Mouse (Mus musculus) c-Kit-positive CD71-positive TER-119-negative erythroid progenitor cells, embryonic 14.5 days (primary cell): ENCODE measurements around the gene Jmjd1c.

Experiments
- DNase-seq: peaks from one replicate; pipeline ENCODE4 v3.0.0-alpha.2; 2013; ENCODE audit warnings: low read depth

The Jmjd1c gene

DNA sequence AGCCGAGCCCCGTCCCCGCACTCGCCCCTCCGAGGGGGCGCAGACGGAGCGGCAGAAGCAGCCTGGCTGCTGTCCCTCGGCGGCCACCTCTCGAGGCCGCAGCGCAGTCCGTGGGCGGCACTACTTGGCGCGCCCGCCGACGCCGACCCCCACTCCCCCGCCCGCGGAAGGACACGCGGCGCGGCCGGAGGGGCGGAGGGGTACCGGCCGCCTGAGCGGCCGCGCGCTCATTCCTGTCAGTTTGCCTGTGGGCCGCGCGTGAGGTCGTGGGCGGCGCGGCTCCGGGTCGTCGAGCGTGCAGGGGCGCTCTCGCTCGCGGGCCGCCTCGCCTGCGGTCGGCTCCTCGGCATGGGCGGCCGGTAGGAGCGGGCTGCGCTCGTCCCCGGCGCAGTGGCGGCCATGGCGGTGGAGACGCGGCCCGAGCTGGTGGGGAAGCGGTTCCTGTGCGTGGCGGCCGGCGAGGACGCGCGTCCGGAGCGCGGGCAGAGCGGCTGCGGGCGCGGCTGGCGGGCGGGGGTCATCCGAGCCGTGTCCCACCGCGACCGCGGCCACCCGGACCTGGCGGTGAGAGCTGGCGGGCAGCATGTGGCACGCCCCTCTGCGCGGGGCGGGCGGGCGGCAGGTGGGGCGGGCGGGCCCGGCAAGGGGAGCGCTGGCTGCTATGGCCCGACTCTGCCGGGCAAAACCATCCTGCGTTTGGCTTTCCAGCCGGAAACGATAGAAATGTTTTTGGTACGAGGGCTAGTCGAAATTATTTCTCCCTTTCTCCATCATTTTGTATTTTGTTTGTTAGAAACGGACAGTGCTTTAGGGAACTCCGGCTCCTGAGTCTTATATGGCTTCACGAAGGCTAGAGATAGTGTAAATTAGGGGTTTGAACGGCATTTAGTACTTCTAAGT, 31.2 kb downstream of the Jmjd1c start:
- no peak for DNase-seq

DNA sequence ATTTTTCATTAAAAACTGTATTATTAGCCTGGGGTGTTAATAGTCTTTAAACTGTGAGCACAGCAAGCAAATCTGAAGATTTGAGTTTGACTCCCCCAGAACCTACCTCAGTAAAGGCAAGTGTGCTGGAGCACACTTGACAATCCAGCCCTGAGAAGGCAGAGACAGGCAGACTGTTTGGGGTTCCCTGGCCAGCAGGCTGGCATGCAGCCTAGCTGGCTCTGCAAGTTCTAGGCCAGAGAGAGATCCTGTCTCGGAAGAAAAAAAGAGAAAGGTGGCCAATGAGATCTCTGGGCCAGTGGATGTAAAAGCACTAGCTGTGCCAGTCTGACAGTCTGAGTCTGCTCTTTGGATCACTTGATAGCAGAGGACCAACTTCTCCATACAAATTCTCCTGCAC, 33.6 kb downstream of the Jmjd1c start:
- DNase-seq = no peak

DNA sequence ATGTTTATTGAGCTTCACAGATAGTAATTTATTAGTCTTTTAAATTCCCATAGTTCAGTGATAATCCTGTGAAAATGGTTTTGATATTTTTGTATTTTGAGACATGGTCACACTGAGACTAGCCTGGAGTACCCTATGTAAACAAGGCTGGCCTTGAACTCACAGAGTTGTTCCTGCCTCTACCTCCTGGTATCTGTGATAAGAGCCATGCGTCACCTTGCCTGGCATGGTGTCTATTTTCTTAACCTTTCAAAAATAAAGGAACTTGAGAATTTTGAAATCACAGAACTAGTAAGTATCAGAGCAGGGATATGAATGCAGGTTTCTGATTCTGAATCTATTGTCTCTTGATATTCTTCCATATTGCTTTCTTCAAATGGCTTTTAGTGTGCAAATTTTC, 35.8 kb downstream of the Jmjd1c start:
- DNase-seq = no peak

DNA sequence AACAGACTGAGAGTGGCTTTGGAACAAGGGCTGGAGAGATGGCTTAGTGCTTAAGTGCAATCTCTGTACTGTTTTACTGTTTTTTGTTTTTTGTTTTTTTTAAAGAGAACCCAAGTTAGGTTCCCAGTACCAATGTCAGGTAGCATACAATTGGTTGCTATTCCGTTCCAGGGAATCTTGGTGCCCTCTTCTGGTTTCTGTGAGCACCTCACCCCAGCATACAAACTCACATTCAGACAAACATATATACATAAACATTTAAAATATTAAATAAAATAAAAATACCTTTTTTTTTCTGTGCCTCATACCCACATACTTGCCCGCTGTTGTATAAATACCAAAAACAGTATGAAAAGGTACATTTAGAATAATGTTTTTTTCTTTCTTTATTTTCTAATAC, 38.4 kb downstream of the Jmjd1c start:
- DNase-seq = no peak

DNA sequence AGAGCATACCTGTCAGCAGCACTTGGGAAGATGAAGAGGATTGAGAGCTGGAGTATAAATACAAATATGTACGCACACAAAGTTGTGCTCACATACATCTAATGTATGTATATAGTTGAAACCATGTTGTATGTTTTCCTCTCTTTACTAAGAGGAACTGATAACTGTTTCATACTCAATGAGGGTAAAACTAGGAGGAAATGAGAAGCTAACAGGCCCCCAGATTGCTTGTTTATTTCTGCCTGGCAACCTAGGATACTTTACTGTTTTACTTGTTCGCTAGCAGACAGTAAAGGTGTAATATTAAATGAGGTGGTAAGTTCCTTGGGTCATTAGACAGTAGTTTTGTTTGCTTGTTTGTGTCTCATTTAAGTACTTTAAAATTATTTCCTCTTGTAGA, 41.5 kb downstream of the Jmjd1c start:
- no peak for DNase-seq

DNA sequence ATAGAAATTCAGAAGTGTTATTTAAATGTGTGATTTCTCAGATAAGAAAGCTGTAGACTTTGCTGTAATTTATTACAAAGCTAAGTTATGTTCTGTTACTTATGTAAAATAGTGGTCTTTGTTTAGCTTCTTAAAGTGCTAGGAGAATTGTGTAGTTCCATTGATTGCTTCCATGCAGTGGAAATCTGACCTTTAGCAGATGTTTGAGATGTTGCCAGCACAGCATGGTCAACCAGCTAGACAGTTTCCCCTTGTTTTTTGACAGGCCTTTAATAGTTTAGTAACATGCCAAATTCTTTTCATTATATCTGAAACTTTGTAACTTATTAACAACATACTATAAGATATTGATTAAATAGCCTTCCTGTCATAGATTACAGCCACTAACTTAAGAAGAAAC, 47.7 kb downstream of the Jmjd1c start:
- no peak for DNase-seq

DNA sequence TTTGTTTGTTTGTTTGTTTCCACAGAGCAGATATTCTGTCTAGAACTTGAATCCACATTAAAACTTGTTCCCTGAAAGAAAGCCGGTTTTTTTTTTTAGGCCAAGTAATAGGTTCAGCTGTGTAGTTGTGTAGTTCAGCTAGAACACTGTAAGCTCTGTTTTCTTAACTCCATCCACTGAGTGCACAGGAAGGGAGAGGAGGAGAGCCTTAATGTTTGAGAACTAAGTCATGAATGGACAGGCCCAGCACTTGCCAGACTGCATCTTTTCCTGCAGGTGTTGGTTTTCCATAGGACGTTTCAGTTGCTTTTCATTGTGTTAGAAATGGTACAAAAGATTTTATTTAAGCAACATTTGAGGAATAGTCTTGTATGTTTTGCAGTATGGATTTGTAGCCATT, 48.3 kb downstream of the Jmjd1c start:
- DNase-seq = no peak

DNA sequence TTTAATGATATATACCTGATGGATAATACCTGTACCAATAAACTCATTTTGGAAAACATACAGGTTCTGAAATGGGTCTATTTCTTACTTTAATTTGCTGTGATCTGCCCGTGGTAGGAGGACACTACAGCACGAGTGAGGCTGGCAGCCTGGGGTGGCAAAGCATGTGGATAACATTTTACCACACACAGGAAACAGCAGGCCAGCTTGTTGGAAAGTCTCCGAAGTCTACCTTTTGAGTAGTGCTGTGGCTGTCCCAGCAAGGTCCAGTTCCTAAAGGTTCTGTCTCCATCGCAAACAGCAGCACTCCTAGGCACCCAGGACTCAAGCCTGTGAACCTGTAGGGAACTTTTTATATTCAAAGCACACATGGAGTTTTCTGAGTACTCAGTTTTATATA, 49.7 kb downstream of the Jmjd1c start:
- no peak for DNase-seq

DNA sequence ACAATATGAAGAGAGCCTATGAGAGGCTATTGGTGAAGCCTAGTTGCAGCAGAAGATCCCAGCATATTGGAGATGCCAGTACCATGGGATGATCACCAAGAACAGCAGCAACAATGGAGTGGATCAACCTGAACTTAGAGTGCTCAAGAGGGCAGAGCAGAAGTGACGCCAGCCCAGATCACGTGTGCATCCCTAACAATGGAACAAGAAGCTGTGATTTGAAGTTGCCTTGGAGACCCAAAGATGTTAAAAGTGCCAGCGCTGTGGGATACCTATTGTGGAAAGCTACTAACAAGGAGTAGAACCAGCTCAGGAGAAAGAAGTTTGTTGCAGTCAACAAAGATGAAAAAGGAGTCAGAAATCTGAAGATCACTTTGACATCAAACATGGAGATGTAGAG, 55.8 kb downstream of the Jmjd1c start:
- no peak for DNase-seq

DNA sequence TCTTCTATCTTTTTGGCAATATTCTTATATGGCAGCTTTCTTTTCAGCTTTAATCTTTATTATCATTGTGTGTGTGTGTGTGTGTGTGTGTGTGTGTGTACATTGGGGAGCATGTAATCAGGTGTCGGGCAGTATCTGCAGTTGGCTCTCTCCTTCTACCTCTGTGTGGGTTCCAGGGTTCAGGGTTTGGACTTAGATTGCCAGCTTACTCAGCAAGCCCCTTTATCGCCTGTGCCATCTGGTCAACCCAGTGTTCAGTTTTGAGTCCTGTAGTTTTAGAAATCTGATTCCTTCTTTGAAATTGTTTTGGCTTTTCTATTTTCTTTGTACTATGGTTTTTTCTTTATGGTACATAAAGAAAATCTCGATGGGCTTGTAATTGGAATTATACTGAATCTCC, 58.7 kb downstream of the Jmjd1c start:
- peak; percentile 39 for DNase-seq

DNA sequence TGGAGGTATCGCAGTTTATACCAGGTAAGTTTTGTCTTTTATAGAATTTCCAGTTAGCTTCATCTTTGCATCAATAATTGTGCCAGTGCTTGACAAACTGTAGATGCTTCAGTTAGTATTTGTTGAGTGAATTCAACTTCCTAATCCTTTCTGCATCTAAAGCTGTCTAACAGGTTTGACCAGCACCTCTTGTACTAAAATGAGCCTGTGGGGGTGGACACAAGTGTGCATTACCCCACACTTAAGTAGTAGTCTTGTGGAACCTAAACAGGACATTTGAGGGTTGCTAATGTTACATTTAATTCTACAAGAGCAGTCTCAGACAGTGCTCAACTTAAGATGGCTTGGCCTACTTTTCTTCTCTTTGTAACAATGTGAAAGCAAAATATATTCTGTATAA, 78.1 kb downstream of the Jmjd1c start:
- no peak for DNase-seq

DNA sequence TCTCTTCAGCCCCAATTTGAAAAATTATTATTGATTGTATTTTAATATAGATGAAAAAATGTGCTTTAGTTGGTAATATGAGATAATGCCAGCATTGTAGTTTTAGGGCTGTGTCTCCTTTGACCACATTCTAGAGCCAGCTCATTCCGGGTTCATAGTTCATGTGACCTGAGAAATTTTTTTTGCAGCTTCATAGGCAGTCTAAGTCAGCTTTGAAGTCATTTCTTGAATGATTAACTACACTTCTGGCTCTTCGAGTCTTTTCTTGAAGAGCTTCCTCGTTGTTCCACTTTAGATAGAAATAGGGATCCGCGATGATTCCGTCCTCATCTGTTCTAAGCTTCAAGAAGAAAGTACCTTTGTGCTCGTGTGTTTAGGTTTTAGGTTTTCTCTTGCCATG, 80.1 kb downstream of the Jmjd1c start:
- DNase-seq = no peak

DNA sequence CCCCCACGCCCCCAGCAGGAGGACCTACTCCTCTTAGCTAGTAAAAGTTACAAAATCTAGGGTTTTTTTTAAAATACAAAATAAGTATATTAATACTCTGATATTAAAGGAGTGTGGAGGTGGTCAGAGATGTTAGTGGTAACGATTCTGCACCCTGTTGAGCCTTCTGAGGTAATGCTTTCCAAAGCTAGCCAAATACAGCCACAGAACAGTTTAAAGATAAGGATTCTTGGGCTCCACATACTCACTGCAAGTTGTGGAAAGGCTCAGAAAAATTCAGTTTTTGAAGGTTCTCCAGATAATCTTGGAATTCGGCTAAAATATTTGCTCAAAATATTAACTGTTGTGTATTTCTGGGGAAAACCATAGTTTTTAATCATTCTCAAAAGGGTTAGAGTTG, 81.0 kb downstream of the Jmjd1c start:
- no peak for DNase-seq

DNA sequence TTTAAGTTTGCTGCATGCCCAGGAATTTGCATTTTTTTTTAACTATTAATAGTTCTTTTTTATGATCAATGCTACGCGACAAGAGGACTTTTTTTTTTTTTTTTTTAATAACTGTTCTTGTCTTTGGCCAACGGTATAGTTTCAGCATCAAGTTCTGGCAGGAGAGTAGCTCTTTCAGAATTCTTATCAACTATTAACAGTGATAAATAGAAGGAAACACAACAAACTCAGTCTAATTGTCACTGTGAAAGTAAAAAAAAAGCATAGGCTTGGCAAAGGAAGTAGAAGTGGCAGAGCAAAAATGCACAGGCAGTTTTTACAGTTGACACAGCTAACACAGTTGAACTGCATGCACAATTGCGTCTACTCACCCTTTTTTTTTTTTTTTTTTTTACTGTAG, 81.5 kb downstream of the Jmjd1c start:
- DNase-seq = no peak

DNA sequence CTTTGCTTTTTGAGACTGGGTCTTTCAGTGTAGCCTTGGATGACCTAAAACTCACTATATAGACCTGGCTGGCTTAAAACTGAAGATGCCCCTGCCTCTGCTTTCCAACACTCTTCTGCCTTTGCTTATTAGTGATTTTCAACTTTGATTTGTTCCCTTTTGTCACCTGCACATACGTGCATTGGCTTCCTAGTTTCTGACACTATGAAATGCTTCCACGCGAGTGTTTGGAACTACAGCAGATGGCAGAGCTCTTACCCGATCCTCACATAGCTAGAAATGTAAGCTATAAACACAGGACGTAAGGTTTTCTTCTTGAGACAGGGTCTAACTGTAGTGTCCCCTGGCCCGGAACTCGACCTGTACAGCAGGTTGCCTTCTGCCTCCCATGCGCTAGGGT, 84.1 kb downstream of the Jmjd1c start:
- no peak for DNase-seq

DNA sequence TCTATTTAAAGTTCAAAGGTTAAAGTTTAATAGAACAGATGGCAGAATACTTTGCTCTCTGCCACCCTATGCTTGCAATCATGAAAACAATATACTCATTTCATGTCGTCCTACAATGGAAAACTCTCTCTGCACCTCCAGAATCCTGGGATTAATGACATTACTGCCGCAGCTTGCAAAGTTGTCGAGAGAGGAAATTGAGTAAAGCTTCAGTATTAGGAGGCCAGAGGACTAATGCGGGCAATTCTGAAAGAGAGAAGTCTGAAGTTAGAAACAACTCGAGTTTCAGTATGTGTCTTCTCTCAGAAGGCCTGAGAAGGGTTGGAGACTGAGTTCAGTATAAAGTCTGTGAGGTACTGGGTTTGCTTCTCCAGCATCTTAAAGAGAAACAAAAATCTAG, 84.9 kb downstream of the Jmjd1c start:
- DNase-seq = no peak

DNA sequence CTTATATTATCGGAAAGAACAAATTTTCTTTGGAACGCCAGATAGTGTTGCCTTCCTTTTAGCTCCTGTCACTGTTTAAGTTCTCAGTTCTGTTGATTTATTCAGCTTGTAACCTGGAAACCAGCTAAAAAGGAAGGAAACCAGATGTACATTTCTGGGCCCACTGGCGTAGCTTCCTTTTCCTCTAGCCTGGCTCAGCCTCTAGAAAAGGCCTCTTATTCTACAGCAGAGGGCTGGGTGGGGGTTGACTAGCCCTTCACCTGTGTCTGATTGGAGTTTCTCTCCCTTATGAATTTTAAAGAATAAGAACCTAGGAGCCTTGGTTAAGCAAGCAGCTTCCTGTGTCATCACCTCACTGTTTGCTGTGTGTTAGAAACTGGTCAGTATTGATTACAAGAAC, 86.7 kb downstream of the Jmjd1c start:
- no peak for DNase-seq

DNA sequence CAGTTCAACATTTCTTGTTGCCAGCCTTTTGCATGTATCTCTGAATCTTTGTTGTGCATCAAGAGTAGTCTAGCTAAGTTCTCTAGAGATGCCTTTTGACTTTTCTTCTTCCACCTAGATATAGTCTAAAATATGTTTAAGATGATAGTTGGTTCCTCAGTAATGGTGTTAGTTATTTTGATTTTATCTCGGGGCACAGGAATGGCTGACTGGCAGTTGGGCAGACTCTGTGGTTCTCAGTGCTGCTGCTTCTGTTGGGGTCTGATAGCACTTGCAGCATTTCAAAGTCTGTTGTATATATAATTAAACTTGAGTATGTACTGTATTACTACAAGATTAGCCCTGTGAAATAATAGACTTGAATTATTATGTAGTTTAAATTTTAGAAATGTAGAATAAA, 87.2 kb downstream of the Jmjd1c start:
- peak; percentile 63 for DNase-seq

DNA sequence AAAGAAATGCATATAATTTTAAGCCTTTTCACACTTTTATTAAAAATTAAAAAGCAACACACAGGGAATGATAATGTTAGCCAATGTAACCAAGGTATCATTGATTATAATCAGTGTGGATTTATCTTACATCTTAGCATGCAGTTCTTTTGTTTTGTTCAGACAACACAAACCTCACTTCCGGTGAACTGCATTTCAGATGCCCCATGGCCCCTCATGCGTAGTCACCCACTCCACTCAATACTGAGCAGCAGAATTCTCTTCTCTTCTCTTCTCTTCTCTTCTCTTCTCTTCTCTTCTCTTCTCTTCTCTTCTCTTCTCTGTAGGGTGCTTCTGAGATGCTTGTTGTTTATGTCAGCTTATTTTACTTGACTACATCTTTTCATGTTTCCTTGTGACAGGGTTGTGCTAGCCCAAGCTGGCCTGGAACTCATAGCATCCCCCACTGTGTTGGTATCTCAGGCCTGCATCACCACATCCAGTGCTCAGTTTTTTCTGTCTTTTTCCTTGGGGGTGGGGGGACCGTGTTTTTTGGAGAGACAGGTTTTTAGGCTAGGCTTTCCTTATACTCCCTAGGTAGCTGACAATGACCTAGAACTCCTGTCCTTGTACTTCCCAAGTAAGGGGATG, 88.6 kb downstream of the Jmjd1c start:
- no peak for DNase-seq

DNA sequence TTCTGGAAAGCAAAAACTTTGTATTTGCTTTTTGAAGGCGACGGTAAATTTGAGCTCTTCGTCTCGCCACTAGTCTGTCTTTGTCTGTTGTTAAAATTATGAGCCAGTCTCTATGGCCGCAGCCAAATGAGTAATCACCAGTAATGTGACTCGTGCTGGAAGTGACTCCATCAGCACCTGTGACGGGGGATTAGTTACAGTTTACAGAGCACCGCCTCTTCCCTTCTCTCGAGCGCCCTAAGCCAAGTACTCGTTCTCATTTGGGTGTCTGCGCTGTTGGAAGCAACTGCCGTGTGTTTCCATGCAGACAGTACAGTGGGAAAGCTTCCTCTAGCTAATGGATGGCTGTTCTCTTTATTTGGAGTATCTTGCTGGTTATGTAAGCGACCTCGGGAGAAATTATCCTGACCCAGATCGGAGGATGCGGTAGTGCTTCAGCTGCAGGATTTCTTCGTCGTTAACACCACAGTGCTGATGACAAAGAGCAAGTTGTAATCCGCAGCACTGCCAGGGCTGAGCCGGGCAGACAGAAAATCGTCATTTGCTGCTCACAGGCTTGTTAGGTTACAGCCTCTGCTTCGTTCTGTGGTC, 89.7 kb downstream of the Jmjd1c start:
- DNase-seq = peak; percentile 85

DNA sequence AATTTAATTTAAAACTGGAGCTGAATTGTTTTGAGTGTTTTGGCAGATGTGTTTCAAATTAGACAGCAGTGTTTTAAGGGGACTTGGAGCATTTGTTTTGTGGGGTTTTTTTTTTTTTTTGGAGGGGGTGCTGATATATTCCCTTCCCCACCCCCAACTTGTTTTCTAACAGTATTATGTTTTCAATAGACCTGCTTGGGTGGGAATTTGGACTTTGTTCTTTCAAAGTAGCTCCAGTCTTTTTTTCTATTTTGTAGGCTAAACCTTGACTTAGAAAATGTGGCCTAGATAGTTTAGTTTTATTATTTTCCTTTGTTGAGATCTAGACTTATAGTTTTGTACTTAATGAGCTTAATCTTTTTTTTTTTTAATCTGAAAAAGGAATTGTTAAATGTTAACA, 90.6 kb downstream of the Jmjd1c start:
- no peak for DNase-seq

DNA sequence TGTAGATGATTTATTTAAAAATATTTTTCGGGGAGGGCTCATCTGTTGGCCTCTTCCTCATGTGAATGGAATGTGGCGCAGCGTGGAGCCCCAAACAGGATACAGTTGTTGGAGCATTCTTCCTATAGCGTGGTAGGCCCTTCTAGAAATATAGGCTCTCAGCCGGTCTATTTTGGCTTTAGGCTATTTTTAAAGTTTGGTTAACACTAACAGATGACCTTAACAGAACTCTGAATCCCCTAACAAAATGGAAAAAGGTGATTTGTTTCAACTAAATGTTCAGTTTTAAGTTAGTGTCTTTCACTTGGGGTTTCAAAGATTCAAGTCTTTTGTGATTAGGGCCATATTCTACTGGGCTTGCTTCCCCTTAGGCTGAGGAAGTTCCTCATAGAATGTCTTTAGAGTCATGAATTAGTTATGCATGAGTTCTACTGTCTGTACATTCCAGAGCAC, 91.1 kb downstream of the Jmjd1c start:
- DNase-seq = no peak

DNA sequence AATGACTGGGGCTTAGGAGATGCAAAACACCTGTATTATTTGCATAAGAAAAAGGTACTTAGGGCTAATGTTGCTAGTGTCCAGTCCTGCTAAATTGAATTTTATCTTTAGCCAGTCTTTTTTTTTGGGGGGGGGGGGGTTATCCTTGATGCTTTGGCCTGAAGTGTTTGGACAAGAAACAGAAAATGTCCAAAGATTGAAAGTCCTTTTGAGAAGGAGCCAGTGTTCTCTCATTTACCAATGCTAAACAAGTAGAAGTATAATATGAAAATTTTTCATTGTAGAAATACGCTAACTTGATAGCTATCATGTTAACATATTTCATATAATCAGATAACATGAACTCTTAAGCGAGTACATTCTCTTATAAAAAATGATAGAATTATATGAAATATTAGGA, 92.0 kb downstream of the Jmjd1c start:
- DNase-seq = no peak
